Mouse (Mus musculus) myocyte (in vitro differentiated cells): Measurements from ENCODE around the gene Wdr62. TPM values are rescaled to one million over a fixed set of nuclear protein-coding genes. Genes with fewer than 3 reads are reported as not detected.

Experiments
- H3K27me3 ChIP-seq: one replicate; pipeline ENCODE4 v1.6.1; 2011; ENCODE audit not compliant: control insufficient read depth, insufficient read depth, insufficient read length
- H3K36me3 ChIP-seq: one replicate; pipeline ENCODE4 v1.6.1; 2011; ENCODE audit not compliant: control insufficient read depth, insufficient read depth
- H3K4me2 ChIP-seq: one replicate; pipeline ENCODE4 v1.6.1; 2011; ENCODE audit warnings: low read depth, control low read depth
- H3K4me3 ChIP-seq: one replicate; pipeline ENCODE4 v1.5.1; 2011; ENCODE audit warnings: mild to moderate bottlenecking, control low read depth, moderate library complexity
- H3K79me2 ChIP-seq: one replicate; pipeline ENCODE4 v1.6.1; 2011; ENCODE audit not compliant: control insufficient read depth, insufficient read depth
- H3ac ChIP-seq: one replicate; pipeline ENCODE4 v1.6.1; 2011; ENCODE audit not compliant: control insufficient read depth, insufficient read length
- CEBPB ChIP-seq: IDR thresholded peaks from 2 replicates; pipeline ENCODE4 v1.6.1; 2011; ENCODE audit warnings: mild to moderate bottlenecking, moderate library complexity; ENCODE audit not compliant: poor library complexity, insufficient read depth, severe bottlenecking
- E2F4 ChIP-seq: IDR thresholded peaks from one replicate; pipeline ENCODE4 v1.6.1; 2011; ENCODE audit warnings: mild to moderate bottlenecking, control low read depth, moderate library complexity; ENCODE audit not compliant: insufficient read depth
- MAX ChIP-seq: IDR thresholded peaks from one replicate; pipeline ENCODE4 v1.6.1; 2011; ENCODE audit warnings: low read depth, mild to moderate bottlenecking, control low read depth
- MYOD1 ChIP-seq, 3 experiments: IDR thresholded peaks; one replicate each; pipeline ENCODE4 v1.6.1; 2011; ENCODE audit warnings: control low read depth in 2 of 3, low read depth in 2 of 3, mild to moderate bottlenecking in 2 of 3, moderate library complexity in 1 of 3; ENCODE audit not compliant: insufficient read length in 2 of 3, control insufficient read depth in 1 of 3
- MYOG ChIP-seq, 3 experiments: IDR thresholded peaks; one replicate each; pipeline ENCODE4 v1.6.1; 2011; ENCODE audit warnings: control low read depth in 2 of 3, low read depth in 2 of 3, mild to moderate bottlenecking in 2 of 3; ENCODE audit not compliant: insufficient read length in 2 of 3, control insufficient read depth in 1 of 3, insufficient read depth in 1 of 3
- POLR2A ChIP-seq: IDR thresholded peaks from one replicate; pipeline ENCODE4 v1.6.1; 2011; ENCODE audit warnings: low read depth, mild to moderate bottlenecking, control low read depth, moderate library complexity; ENCODE audit not compliant: insufficient read length
- POLR2AphosphoS2 ChIP-seq: IDR thresholded peaks from one replicate; pipeline ENCODE4 v1.6.1; 2011; ENCODE audit warnings: low read depth, control low read depth; ENCODE audit not compliant: insufficient read length
- REST ChIP-seq: IDR thresholded peaks from one replicate; pipeline ENCODE4 v1.6.1; 2011; ENCODE audit warnings: mild to moderate bottlenecking, control low read depth, moderate library complexity; ENCODE audit not compliant: insufficient read depth, insufficient read length
- SRF ChIP-seq: IDR thresholded peaks from one replicate; pipeline ENCODE4 v1.6.1; 2011; ENCODE audit warnings: low read depth; ENCODE audit not compliant: control insufficient read depth, insufficient read length
- TCF12 ChIP-seq: IDR thresholded peaks from one replicate; pipeline ENCODE4 v1.6.1; 2011; ENCODE audit warnings: mild to moderate bottlenecking, control low read depth; ENCODE audit not compliant: poor library complexity, insufficient read depth, severe bottlenecking
- TCF3 ChIP-seq: IDR thresholded peaks from one replicate; pipeline ENCODE4 v1.6.1; 2011; ENCODE audit warnings: low read depth, control low read depth; ENCODE audit not compliant: insufficient read length
- USF1 ChIP-seq: IDR thresholded peaks from one replicate; pipeline ENCODE4 v1.6.1; 2011; ENCODE audit warnings: low read depth, mild to moderate bottlenecking, control low read depth, moderate library complexity
- polyA plus RNA-seq: library from polyadenylated mRNA; unstranded; fragments of >200 nt; fragmentation: generic; extraction: Trizol; gene quantifications from one replicate; pipeline ENCODE4 v1.2.1, GENCODE M21; 2012; ENCODE audit warnings: missing spikeins

Wdr62 gene
- polyA plus RNA-seq, 1 experiment = 5.0 TPM

DNA sequence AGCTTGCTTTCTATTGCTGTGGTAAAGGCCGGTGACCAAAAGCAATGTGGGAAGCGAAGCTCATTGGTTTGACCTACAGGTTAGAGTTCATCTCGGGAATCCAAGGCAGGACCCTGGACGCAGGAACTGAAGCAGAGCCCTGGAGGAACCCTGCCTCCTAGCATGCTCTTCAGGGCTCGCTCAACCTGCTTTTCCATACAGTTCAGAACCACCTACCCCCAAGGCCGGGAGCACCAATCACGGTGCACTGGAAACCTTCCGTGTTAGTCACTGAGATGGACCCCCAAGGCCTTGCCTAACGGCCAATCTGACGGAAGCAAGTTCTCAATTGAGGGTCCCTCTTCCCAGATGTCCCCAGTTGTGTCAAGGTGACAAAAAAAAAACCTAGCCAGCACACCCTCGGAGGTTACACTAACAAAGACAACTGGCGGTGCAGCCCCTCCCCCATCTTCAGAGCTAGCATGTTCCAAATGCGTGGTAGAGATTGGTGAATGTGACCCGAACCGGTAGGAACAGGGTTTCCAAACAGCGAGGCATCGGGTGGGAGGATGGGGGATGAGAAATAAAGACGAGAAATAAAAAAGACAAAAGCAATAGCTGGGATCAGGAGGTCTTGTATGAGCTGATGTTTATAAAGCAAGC, 80.6 kb downstream of the Wdr62 start:
- Histone ChIP-seq H3K4me2 (no peak overlapping the region), H3K36me3 (no peaks in the 10 kb centered on the region), H3ac (no peak overlapping the region), H3K27me3 (no peaks in the 10 kb centered on the region), H3K4me3 (no peak overlapping the region), H3K79me2 (peaks cover under 1% of the 10 kb centered on the region)
- TF ChIP-seq POLR2A = no peak
- no peak for TF ChIP-seq TCF12
- TF ChIP-seq MYOD1 (IDR thresholded peaks at IDR 0.05; ENCODE audit: control insufficient read depth in 1 of 3, insufficient read length in 2 of 3, low read depth in 2 of 3) = no peak
- TF ChIP-seq MAX = no peak
- no peak for TF ChIP-seq REST
- TF ChIP-seq USF1 = no peak
- TF ChIP-seq POLR2AphosphoS2 = no peak
- no peak for TF ChIP-seq SRF
- no peak for TF ChIP-seq E2F4
- no peak for TF ChIP-seq CEBPB
- no peak for TF ChIP-seq TCF3
- TF ChIP-seq MYOG (IDR thresholded peaks at IDR 0.05; ENCODE audit: control insufficient read depth in 1 of 3, insufficient read depth in 1 of 3, insufficient read length in 2 of 3, low read depth in 2 of 3) = no peak

- H3K4me3 ChIP-seq = no peak within 1 kb of the TSS
Measured at GRCm38 (mm10) chr7:30198481-30198971, 81.7 kb downstream of the Wdr62 start, which contains the start of gene Capns1. TSS of gene Capns1 (minus strand) at chr7:30198811.

GRCm38 (mm10) chr7:30197592-30198129, 82.6 kb downstream of the Wdr62 start:
- Histone ChIP-seq H3K36me3 (no peaks in the 10 kb centered on the region), H3K27me3 (no peaks in the 10 kb centered on the region), H3ac (no peak overlapping the region), H3K4me3 (no peak overlapping the region), H3K4me2 (no peak overlapping the region), H3K79me2 (peaks cover 16% of the 10 kb centered on the region)
- TF ChIP-seq REST (no peak), TCF3 (no peak), CEBPB (no peak), USF1 (no peak), MYOD1 (IDR thresholded peaks at IDR 0.05; ENCODE audit: control insufficient read depth in 1 of 3, insufficient read length in 2 of 3, low read depth in 2 of 3) (no peak), TCF12 (no peak), SRF (no peak), MAX (no peak), MYOG (IDR thresholded peaks at IDR 0.05; ENCODE audit: control insufficient read depth in 1 of 3, insufficient read depth in 1 of 3, insufficient read length in 2 of 3, low read depth in 2 of 3) (no peak)

More at GRCm38 (mm10) chr7:30198481-30198971, 81.7 kb downstream of the Wdr62 start, which contains the start of gene Capns1:
- no peaks in the 10 kb centered on the region for H3K27me3 ChIP-seq
- H3K4me2 ChIP-seq = peak within 1 kb of the TSS; percentile 64
- TF ChIP-seq MYOD1 (IDR thresholded peaks at IDR 0.05; ENCODE audit: control insufficient read depth in 1 of 3, insufficient read length in 2 of 3, low read depth in 2 of 3) (peak in 2 of 3 experiments; percentile 71 to 73), TCF12 (no peak), MYOG (IDR thresholded peaks at IDR 0.05; ENCODE audit: control insufficient read depth in 1 of 3, insufficient read depth in 1 of 3, insufficient read length in 2 of 3, low read depth in 2 of 3) (peak in 1 of 3 experiments; percentile 7), USF1 (no peak)
- H3K36me3 ChIP-seq = no peaks in the 10 kb centered on the region
- peaks cover 8% of the 10 kb centered on the region for H3K79me2 ChIP-seq
- no peak within 1 kb of the TSS for H3ac ChIP-seq

- Histone ChIP-seq H3K4me2 (peak overlapping the region; percentile 84), H3ac (no peak overlapping the region), H3K36me3 (peaks cover 7% of the 10 kb centered on the region), H3K27me3 (no peaks in the 10 kb centered on the region), H3K79me2 (peaks cover 22% of the 10 kb centered on the region), H3K4me3 (peak overlapping the region; percentile 83)
- no peak for TF ChIP-seq USF1
- peak; percentile 42 for TF ChIP-seq POLR2AphosphoS2
- peak; percentile 19 for TF ChIP-seq POLR2A
Measured at GRCm38 (mm10) chr7:30196171-30196570, 84.0 kb downstream of the Wdr62 start.

- TF ChIP-seq POLR2A (no peak), TCF3 (no peak), MYOD1 (IDR thresholded peaks at IDR 0.05; ENCODE audit: control insufficient read depth in 1 of 3, insufficient read length in 2 of 3, low read depth in 2 of 3) (no peak), REST (no peak), MAX (no peak), MYOG (IDR thresholded peaks at IDR 0.05; ENCODE audit: control insufficient read depth in 1 of 3, insufficient read depth in 1 of 3, insufficient read length in 2 of 3, low read depth in 2 of 3) (no peak), CEBPB (no peak), USF1 (no peak), SRF (no peak), POLR2AphosphoS2 (no peak), E2F4 (no peak), TCF12 (no peak)
- Histone ChIP-seq H3ac (peak overlapping the region; percentile 30), H3K36me3 (peaks cover 7% of the 10 kb centered on the region), H3K79me2 (peaks cover 22% of the 10 kb centered on the region), H3K4me2 (peak overlapping the region; percentile 84), H3K4me3 (peak overlapping the region; percentile 83), H3K27me3 (no peaks in the 10 kb centered on the region)
Measured at GRCm38 (mm10) chr7:30195461-30195860, 84.8 kb downstream of the Wdr62 start.
